Mouse (Mus musculus) ES-E14 (cell line): ENCODE data around the gene Themis3.

Experiments
- CHD2 ChIP-seq: IDR thresholded peaks from 2 replicates; pipeline ENCODE4 v1.6.1; 2014; ENCODE audit warnings: mild to moderate bottlenecking, low read depth, low read length, inconsistent platforms
- MAFK ChIP-seq: IDR thresholded peaks from 2 replicates; pipeline ENCODE4 v1.6.1; 2014; ENCODE audit warnings: mild to moderate bottlenecking, low read depth, low read length, inconsistent platforms; ENCODE audit not compliant: insufficient read depth
- ZC3H11A ChIP-seq: IDR thresholded peaks from 2 replicates; pipeline ENCODE4 v1.6.1; 2012; ENCODE audit warnings: low read depth, mild to moderate bottlenecking, inconsistent platforms, low read length, borderline replicate concordance

- TF ChIP-seq MAFK (no peak), ZC3H11A (no peak), CHD2 (no peak)
Measured at GRCm38 (mm10) chr17:66619996-66620656, 25.7 kb upstream of the Themis3 start.
